Mouse (Mus musculus) cerebellum, postnatal 25 days (tissue): ENCODE data around the gene Sh3glb1.

Experiments
- DNase-seq, 2 experiments: peaks; one replicate each; pipeline ENCODE4 v3.0.0; 2021; ENCODE audit warnings: mixed read lengths in 2 of 2

Sh3glb1 gene

GRCm38 (mm10) chr3:144714606-144715005, 5.5 kb downstream of the Sh3glb1 start:
- DNase-seq, result no peak

- no peak for DNase-seq
Observed at GRCm38 (mm10) chr3:144714126-144714525, 6.0 kb downstream of the Sh3glb1 start.

GRCm38 (mm10) chr3:144711607-144712206, 8.4 kb downstream of the Sh3glb1 start:
- no peak for DNase-seq

- no peak for DNase-seq
Observed at GRCm38 (mm10) chr3:144708612-144709011, 11.5 kb downstream of the Sh3glb1 start.

GRCm38 (mm10) chr3:144703959-144704358, 16.2 kb downstream of the Sh3glb1 start:
- no peak for DNase-seq

GRCm38 (mm10) chr3:144698790-144699433, 21.2 kb downstream of the Sh3glb1 start:
- no peak for DNase-seq

GRCm38 (mm10) chr3:144697942-144698341, 22.2 kb downstream of the Sh3glb1 start:
- no peak for DNase-seq

GRCm38 (mm10) chr3:144697154-144697553, 23.0 kb downstream of the Sh3glb1 start:
- DNase-seq, result no peak

GRCm38 (mm10) chr3:144694941-144695340, 25.2 kb downstream of the Sh3glb1 start:
- DNase-seq, result no peak

GRCm38 (mm10) chr3:144694040-144694439, 26.1 kb downstream of the Sh3glb1 start:
- DNase-seq, result no peak

GRCm38 (mm10) chr3:144692052-144692451, 28.1 kb downstream of the Sh3glb1 start:
- DNase-seq, result no peak

- peak in 1 of 2 experiments; percentile 32 for DNase-seq
Observed at GRCm38 (mm10) chr3:144689236-144689635, 30.9 kb downstream of the Sh3glb1 start.

GRCm38 (mm10) chr3:144688284-144688683, 31.9 kb downstream of the Sh3glb1 start:
- no peak for DNase-seq

- DNase-seq, result no peak
Observed at GRCm38 (mm10) chr3:144687618-144688017, 32.5 kb downstream of the Sh3glb1 start.

GRCm38 (mm10) chr3:144686146-144686545, 34.0 kb downstream of the Sh3glb1 start:
- DNase-seq, result no peak

GRCm38 (mm10) chr3:144683136-144683814, 36.9 kb downstream of the Sh3glb1 start:
- DNase-seq, result no peak

- DNase-seq, result no peak
Observed at GRCm38 (mm10) chr3:144681542-144681941, 38.6 kb downstream of the Sh3glb1 start.

- DNase-seq, result no peak
Observed at GRCm38 (mm10) chr3:144679701-144680159, 40.4 kb downstream of the Sh3glb1 start.

- no peak for DNase-seq
Observed at GRCm38 (mm10) chr3:144679137-144679536, 41.0 kb downstream of the Sh3glb1 start.

- DNase-seq, result no peak
Observed at GRCm38 (mm10) chr3:144677751-144678150, 42.4 kb downstream of the Sh3glb1 start.

- no peak for DNase-seq
Observed at GRCm38 (mm10) chr3:144676249-144676648, 43.9 kb downstream of the Sh3glb1 start.

- DNase-seq, result no peak
Observed at GRCm38 (mm10) chr3:144672016-144672415, 48.1 kb downstream of the Sh3glb1 start.

GRCm38 (mm10) chr3:144669944-144670874, 49.9 kb downstream of the Sh3glb1 start:
- no peak for DNase-seq
